In genomic region chr7:18728391-18728790, GRCm38 (mm10) we compare ENCODE assay signal across 31 mouse cellular contexts. TPM values are rescaled to one million over a fixed set of nuclear protein-coding genes. Genes with fewer than 3 reads are reported as not detected.
DNase-seq lines count a peak whose midpoint lies in the region; ATAC-seq lines count a peak whose summit lies in the region.
"Had no signal": no experiment of that assay in that cellular context is flagged by ENCODE, and none has a peak within 500 bp of the region (broad histone marks: within the 10 kb centered on the region; RNA-seq: fewer than 3 reads in every experiment).

No protein-coding gene starts in this region.

- H3K9me3 ChIP-seq in intestine, embryonic 14.5 days (ENCODE audit: control insufficient read depth, low read length): no peaks in the 10 kb centered on the region
- no peaks in the 10 kb centered on the region for H3K9me3 ChIP-seq in intestine, embryonic 16.5 days (ENCODE audit: control insufficient read depth, low read length)
- H3K9me3 ChIP-seq: embryonic facial prominence, embryonic 13.5 days; embryonic facial prominence, embryonic 15.5 days; forebrain, embryonic 10.5 days; forebrain, embryonic 12.5 days; G1E had no signal

- no peak overlapping the region for H3K4me3 ChIP-seq in intestine, embryonic 14.5 days (ENCODE audit: low read depth, low read length)
- no peak overlapping the region for H3K4me3 ChIP-seq in intestine, embryonic 16.5 days (ENCODE audit: low read length)
- H3K4me3 ChIP-seq: embryonic facial prominence, embryonic 13.5 days; embryonic facial prominence, embryonic 15.5 days; erythroblast, embryonic 14.5 days; forebrain, embryonic 10.5 days; forebrain, embryonic 12.5 days had no signal

- WGBS in intestine, embryonic 14.5 days: 79% methylated on average over 1 of the region's 1 CpGs
- WGBS in intestine, embryonic 16.5 days: 88% methylated on average over 1 of the region's 1 CpGs

- no peaks in the 10 kb centered on the region for H3K27me3 ChIP-seq in intestine, embryonic 14.5 days (replicated peaks; ENCODE audit: control insufficient read depth, insufficient read depth, low read length)
- no peaks in the 10 kb centered on the region for H3K27me3 ChIP-seq in intestine, embryonic 16.5 days (replicated peaks; ENCODE audit: control insufficient read depth, insufficient read depth, low read length)
- H3K27me3 ChIP-seq: embryonic facial prominence, embryonic 13.5 days; embryonic facial prominence, embryonic 15.5 days; forebrain, embryonic 12.5 days; Patski had no signal

- H3K36me3 ChIP-seq in intestine, embryonic 14.5 days (ENCODE audit: control insufficient read depth, insufficient read depth, low read length): no peaks in the 10 kb centered on the region
- H3K36me3 ChIP-seq in intestine, embryonic 16.5 days (ENCODE audit: control insufficient read depth, insufficient read depth, low read length): no peaks in the 10 kb centered on the region
- H3K36me3 ChIP-seq: embryonic facial prominence, embryonic 13.5 days; embryonic facial prominence, embryonic 15.5 days; forebrain, embryonic 10.5 days; forebrain, embryonic 12.5 days; G1E had no signal

- no peak overlapping the region for H3K4me2 ChIP-seq in intestine, embryonic 14.5 days (ENCODE audit: low read length)
- H3K4me2 ChIP-seq in intestine, embryonic 16.5 days (ENCODE audit: low read depth, low read length): no peak overlapping the region
- H3K4me2 ChIP-seq: embryonic facial prominence, embryonic 13.5 days; embryonic facial prominence, embryonic 15.5 days; forebrain, embryonic 12.5 days had no signal

- ATAC-seq in intestine, embryonic 14.5 days (replicated peaks; ENCODE audit: low FRiP score, low TSS enrichment, low read depth): no peak
- no peak for ATAC-seq in intestine, embryonic 16.5 days
- ATAC-seq: activated CD4-positive, CD25-positive, alpha-beta regulatory T cell, adult 4 months; CD4-positive, CD25-positive, alpha-beta regulatory T cell, adult 4 months; forebrain, embryonic 14.5 days; Patski had no signal

- no peak overlapping the region for H3K27ac ChIP-seq in intestine, embryonic 14.5 days (ENCODE audit: low read depth)
- no peak overlapping the region for H3K27ac ChIP-seq in intestine, embryonic 16.5 days (ENCODE audit: low read length)
- H3K27ac ChIP-seq: embryonic facial prominence, embryonic 13.5 days; embryonic facial prominence, embryonic 15.5 days; forebrain, embryonic 10.5 days; forebrain, embryonic 12.5 days had no signal

- H3K4me1 ChIP-seq in intestine, embryonic 14.5 days (replicated peaks; ENCODE audit: control insufficient read depth, insufficient read depth, low read length): no peaks in the 10 kb centered on the region
- no peaks in the 10 kb centered on the region for H3K4me1 ChIP-seq in intestine, embryonic 16.5 days (ENCODE audit: control insufficient read depth, insufficient read depth, low read length)
- H3K4me1 ChIP-seq: embryonic facial prominence, embryonic 13.5 days; embryonic facial prominence, embryonic 15.5 days; forebrain, embryonic 10.5 days; forebrain, embryonic 12.5 days had no signal

- DNase-seq in heart, adult 11 months: peak; percentile 73
- DNase-seq in heart, adult 18-20 months: no peak
- DNase-seq in intestine, embryonic 14.5 days (ENCODE audit: low spot score): peak; percentile 13
- peak; percentile 0 for DNase-seq in urinary bladder, postnatal 14 days (ENCODE audit: low spot score)
- no peak for DNase-seq in urinary bladder, postnatal 4 days (ENCODE audit: low spot score in 2 of 2)
- no peak for DNase-seq in yolk sac, embryonic 10.5 days (ENCODE audit: low spot score)
- DNase-seq: adrenal gland, adult 8-10 months; adrenal gland, postnatal 14 days; adrenal gland, postnatal 36 days; B cell, adult 2 months; cerebellum, adult 18-20 months; cerebellum, adult 8-10 months; cerebellum, adult 9-11 months; cerebellum, postnatal 14 days; cerebellum, postnatal 36 days; embryo, embryonic 11 days had no signal

- no peak overlapping the region for H3K9ac ChIP-seq in intestine, embryonic 14.5 days (ENCODE audit: low read length)
- H3K9ac ChIP-seq in intestine, embryonic 16.5 days (ENCODE audit: low read depth, low read length): no peak overlapping the region
- H3K9ac ChIP-seq: embryonic facial prominence, embryonic 13.5 days; embryonic facial prominence, embryonic 15.5 days; forebrain, embryonic 12.5 days had no signal

RNA-seq across cellular contexts. Expression of gene Psg22, which starts 10.5 kb away (rescaled TPM):
- not detected for total RNA-seq in heart, adult 18-20 months (2021)
- not detected in 2 replicates for polyA plus RNA-seq in intestine, embryonic 14.5 days (2014; fragmentation: Nextera tagmentation; extraction: Ambion mirVana)
- polyA plus RNA-seq in intestine, embryonic 16.5 days (2015; fragmentation: Nextera tagmentation; extraction: Ambion mirVana): not detected in 2 replicates
- total RNA-seq: adrenal gland, adult 18-20 months; adrenal gland, adult 8-10 months; adrenal gland, postnatal 14 days; adrenal gland, postnatal 36 days; CH12.LX; common myeloid progenitor, adult 5-6 weeks had no signal
- polyA plus RNA-seq: activated CD4-positive, CD25-positive, alpha-beta regulatory T cell, adult 4 months; CD4-positive, CD25-positive, alpha-beta regulatory T cell, adult 4 months; embryonic facial prominence, embryonic 11.5 days; embryonic facial prominence, embryonic 13.5 days; embryonic facial prominence, embryonic 15.5 days; erythroblast, embryonic 14.5 days; forebrain, embryonic 10.5 days; forebrain, embryonic 12.5 days; forebrain, embryonic 14.5 days; G1E; Patski had no signal

RNA-seq across cellular contexts. Expression of gene Psg20, which starts 42.4 kb away (rescaled TPM):
- total RNA-seq in heart, adult 18-20 months (2021): not detected
- polyA plus RNA-seq in intestine, embryonic 14.5 days (2014; fragmentation: Nextera tagmentation; extraction: Ambion mirVana): not detected in 2 replicates
- not detected in 2 replicates for polyA plus RNA-seq in intestine, embryonic 16.5 days (2015; fragmentation: Nextera tagmentation; extraction: Ambion mirVana)
- total RNA-seq: adrenal gland, adult 18-20 months; adrenal gland, adult 8-10 months; adrenal gland, postnatal 14 days; adrenal gland, postnatal 36 days; CH12.LX; common myeloid progenitor, adult 5-6 weeks; G1E had no signal
- polyA plus RNA-seq: activated CD4-positive, CD25-positive, alpha-beta regulatory T cell, adult 4 months; CD4-positive, CD25-positive, alpha-beta regulatory T cell, adult 4 months; embryonic facial prominence, embryonic 11.5 days; embryonic facial prominence, embryonic 13.5 days; erythroblast, embryonic 14.5 days; forebrain, embryonic 10.5 days; forebrain, embryonic 12.5 days; forebrain, embryonic 14.5 days; G1E; Patski had no signal

Comparison
In these comparisons a context has a peak if more than half of its experiments do, and no peak if none do; other contexts are left out.
1. DNase-seq: peak in heart, adult 11 months (single experiment), intestine, embryonic 14.5 days (single experiment) and urinary bladder, postnatal 14 days (single experiment); none in heart, adult 18-20 months (0 of 2), urinary bladder, postnatal 4 days (0 of 2) and yolk sac, embryonic 10.5 days (single experiment).